Mouse (Mus musculus) spleen, embryonic (tissue): ENCODE results near the gene Gm21244.
"Not testable (repeated sequence)": the region's sequence is repeated elsewhere in the genome, so short reads cannot be mapped to it uniquely, and the experiment has no call there.

Source experiments
- CTCF ChIA-PET: fragments of 350-600 bp; sonication (Branson Sonifier 250); formaldehyde crosslinking; loops from one replicate; lab custom pipeline; 2022; lab: Charles Lee

Gene Gm21244

GRCm38 (mm10) chrY:7169193-7169592 is at the start of gene Gm21244:
Gene Gm21244, minus strand, starts transcription at chrY:7169293.
- CTCF ChIA-PET = not testable (repeated sequence)
